In the genomic region with DNA sequence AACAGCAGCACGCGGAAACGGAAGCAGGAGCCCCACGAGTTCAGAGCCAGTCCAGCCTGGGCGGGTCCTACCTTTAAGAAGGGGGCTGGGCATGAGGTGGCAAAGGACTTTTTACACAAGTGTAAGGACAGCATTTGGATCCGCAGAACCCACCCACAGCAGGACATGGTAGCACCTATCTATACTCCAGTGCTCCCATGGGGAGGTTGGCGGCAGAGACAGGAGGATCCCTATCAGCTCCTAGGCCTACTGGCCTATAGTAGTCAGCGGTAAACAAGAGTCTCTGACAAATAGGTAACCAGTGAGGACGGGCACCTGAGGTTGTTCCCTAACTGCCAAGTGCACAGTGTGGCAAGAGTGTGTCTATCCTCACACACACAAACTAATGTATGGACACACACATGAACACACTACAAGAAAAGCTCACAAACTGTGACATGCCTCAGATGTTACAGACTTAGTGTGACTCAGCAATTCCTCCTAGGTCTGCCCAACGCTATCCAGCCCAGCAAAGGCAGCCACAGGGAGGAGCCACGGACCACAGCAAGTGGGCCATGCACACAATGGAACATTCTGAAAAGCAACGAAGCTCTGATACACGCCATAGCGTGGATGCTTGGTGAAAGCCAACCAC, we compare ENCODE assay signal across 13 mouse cellular contexts. TPM values are rescaled to one million over a fixed set of nuclear protein-coding genes. Genes with fewer than 3 reads are reported as not detected.
DNase-seq lines count a peak whose midpoint lies in the region; ATAC-seq and TF ChIP-seq lines count a peak whose summit lies in the region.
"Had no signal": no experiment of that assay in that cellular context is flagged by ENCODE, and none has a peak within 500 bp of the region (broad histone marks: within the 10 kb centered on the region; RNA-seq: fewer than 3 reads in every experiment).

No protein-coding gene starts in this region.

- DNase-seq in kidney, adult 2 months: no peak
- no peak for DNase-seq in kidney, postnatal 4 days
- no peak for DNase-seq in ES-E14 (ENCODE audit: low read depth, low spot score)
- no peak for DNase-seq in urinary bladder, postnatal 36 days (ENCODE audit: low spot score in 2 of 2)
- DNase-seq in layer of hippocampus, adult 18-20 months (ENCODE audit: low spot score in 2 of 2): no peak
- no peak for DNase-seq in hindbrain, embryonic 14.5 days (ENCODE audit: low spot score)
- DNase-seq: cerebellum, adult 2 months; lung, embryonic 14.5 days had no signal

- H3K4me1 ChIP-seq in kidney, adult 2 months (ENCODE audit: control insufficient read depth, insufficient read depth, low read length): no peaks in the 10 kb centered on the region
- peaks cover 4 to 9% of the 10 kb centered on the region in 2 experiments; a peak in 1 of 4 replicates for H3K4me1 ChIP-seq in ES-E14 (ENCODE audit: control insufficient read depth in 2 of 2, insufficient read depth in 2 of 2, low read length in 2 of 2, poor library complexity in 1 of 2)
- no peaks in the 10 kb centered on the region for H3K4me1 ChIP-seq in embryonic fibroblast, embryonic 13.5 days (ENCODE audit: control insufficient read depth, insufficient read depth, low read length)
- no peaks in the 10 kb centered on the region for H3K4me1 ChIP-seq in hindbrain, embryonic 14.5 days (replicated peaks; ENCODE audit: control insufficient read depth, insufficient read depth, low read length)
- H3K4me1 ChIP-seq: forebrain, embryonic 12.5 days had no signal

- ATAC-seq in megakaryocyte, adult 5-6 weeks (ENCODE audit: poor library complexity, severe bottlenecking): peak; percentile 63
- no peak for ATAC-seq in hindbrain, embryonic 14.5 days (ENCODE audit: low FRiP score)

- H3K36me3 ChIP-seq in kidney, adult 2 months (ENCODE audit: control insufficient read depth, insufficient read depth, low read length): peaks cover 1% of the 10 kb centered on the region; the same call in 1 of the 2 replicates
- peaks cover 62% of the 10 kb centered on the region for H3K36me3 ChIP-seq in ES-E14 (ENCODE audit: control insufficient read depth, insufficient read depth, low read length, poor library complexity, severe bottlenecking)
- H3K36me3 ChIP-seq in hindbrain, embryonic 14.5 days (replicated peaks; ENCODE audit: control insufficient read depth, insufficient read depth): peaks cover 92% of the 10 kb centered on the region

- WGBS in kidney, adult 2 months: 81% methylated on average over 14 of the region's 14 CpGs
- 87% methylated on average over 14 of the region's 14 CpGs for WGBS in hindbrain, embryonic 14.5 days

- no peaks in the 10 kb centered on the region for H3K27me3 ChIP-seq in kidney, adult 2 months (replicated peaks; ENCODE audit: control insufficient read depth, insufficient read depth, low read length)
- no peaks in the 10 kb centered on the region for H3K27me3 ChIP-seq in hindbrain, embryonic 14.5 days (ENCODE audit: control insufficient read depth, insufficient read depth, low read length)
- H3K27me3 ChIP-seq: forebrain, embryonic 12.5 days had no signal

- in situ Hi-C loops in ES-E14 (cut with MboI; ENCODE audit: low sequenced_read_pairs in 2 of 2, unreplicated experiment in 2 of 2): no loop called here

- peak; percentile 23; the same call in 1 of the 2 replicates for TF ChIP-seq CTCF in kidney, adult 2 months (conservative IDR thresholded peaks at IDR 0.05; ENCODE audit: insufficient read depth, insufficient read length, low read depth, low read length)
- TF ChIP-seq CTCF in embryonic fibroblast, embryonic 13.5 days (IDR thresholded peaks at IDR 0.05; ENCODE audit: borderline replicate concordance, insufficient read depth, low read length): peak; percentile 33; the same call in 1 of the 2 replicates

- H3K9me3 ChIP-seq in ES-E14 (ENCODE audit: control insufficient read depth, insufficient read depth, low read depth, low read length): no peaks in the 10 kb centered on the region
- H3K9me3 ChIP-seq in hindbrain, embryonic 14.5 days (ENCODE audit: control insufficient read depth, low read length): no peaks in the 10 kb centered on the region
- H3K9me3 ChIP-seq: forebrain, embryonic 12.5 days had no signal

- H3K9ac ChIP-seq in ES-E14 (ENCODE audit: insufficient read depth, low read depth, low read length, poor library complexity, severe bottlenecking): peak overlapping the region; percentile 41; the same call in 1 of the 2 replicates
- no peak overlapping the region for H3K9ac ChIP-seq in hindbrain, embryonic 14.5 days
- H3K9ac ChIP-seq: forebrain, embryonic 12.5 days; lung, embryonic 14.5 days had no signal

- no peak overlapping the region for H3K27ac ChIP-seq in kidney, adult 2 months (ENCODE audit: insufficient read depth, low read depth, low read length)
- H3K27ac ChIP-seq in ES-E14 (ENCODE audit: insufficient read depth, low read depth, low read length, poor library complexity, severe bottlenecking): peak overlapping the region; percentile 38; the same call in 1 of the 2 replicates
- H3K27ac ChIP-seq in embryonic fibroblast, embryonic 13.5 days (ENCODE audit: insufficient read depth, low read length): no peak overlapping the region
- no peak overlapping the region for H3K27ac ChIP-seq in hindbrain, embryonic 14.5 days
- H3K27ac ChIP-seq: forebrain, embryonic 12.5 days had no signal

- H3K4me2 ChIP-seq in hindbrain, embryonic 14.5 days (replicated peaks): no peak overlapping the region
- H3K4me2 ChIP-seq: forebrain, embryonic 12.5 days; lung, embryonic 14.5 days had no signal

- TF ChIP-seq POLR2A in kidney, adult 2 months (IDR thresholded peaks at IDR 0.05; ENCODE audit: low read depth, low read length): no peak
- TF ChIP-seq POLR2A in embryonic fibroblast, embryonic 13.5 days (IDR thresholded peaks at IDR 0.05; ENCODE audit: low read depth, low read length): no peak

- H3K4me3 ChIP-seq in kidney, adult 2 months (ENCODE audit: insufficient read depth, low read depth, low read length): no peak overlapping the region
- H3K4me3 ChIP-seq in ES-E14 (ENCODE audit: insufficient read depth in 1 of 2, low read depth in 1 of 2, low read length in 2 of 2, poor library complexity in 1 of 2, severe bottlenecking in 1 of 2): no peak overlapping the region
- H3K4me3 ChIP-seq in embryonic fibroblast, embryonic 13.5 days (ENCODE audit: insufficient read depth, low read length): no peak overlapping the region
- no peak overlapping the region for H3K4me3 ChIP-seq in hindbrain, embryonic 14.5 days (replicated peaks; ENCODE audit: low read length)
- H3K4me3 ChIP-seq: forebrain, embryonic 12.5 days; myocyte had no signal

TF ChIP-seq in ES-E14, 5 proteins besides CTCF, POLR2A, EP300 and RAD21:
- no peak for TF ChIP-seq CHD2 (IDR thresholded peaks at IDR 0.05; ENCODE audit: low read depth, low read length)
- no peak for TF ChIP-seq ZC3H11A (IDR thresholded peaks at IDR 0.05; ENCODE audit: borderline replicate concordance, low read depth, low read length)
- TF ChIP-seq MAFK (IDR thresholded peaks at IDR 0.05; ENCODE audit: insufficient read depth, low read depth, low read length): peak; percentile 78
- TF ChIP-seq ZNF384 (IDR thresholded peaks at IDR 0.05; ENCODE audit: low read depth, low read length): no peak
- TF ChIP-seq HCFC1 (IDR thresholded peaks at IDR 0.05; ENCODE audit: borderline replicate concordance, insufficient read depth, low read length): no peak

RNA-seq across cellular contexts. Expression of a gene that starts 14.8 kb away (rescaled TPM):
- polyA plus RNA-seq in kidney, adult 2 months (2012; rRNA removed): 152 and 174 TPM in 2 replicates
- 93.0 and 118 TPM in 2 replicates for total RNA-seq in ES-E14 (2012; rRNA removed)
- polyA plus RNA-seq in embryonic fibroblast, embryonic 13.5 days (2011; ENCODE audit: insufficient read length, low read depth, missing spikeins): 75.0 and 83.8 TPM in 2 replicates
- total RNA-seq in megakaryocyte, adult 5-6 weeks (2015): 60.9 and 78.2 TPM in 2 replicates
- total RNA-seq in megakaryocyte, adult 5-6 weeks (2017): 25.5 and 32.4 TPM in 2 replicates
- 100 to 1,000 TPM; 182 to 189 TPM for total RNA-seq in layer of hippocampus, adult 18-20 months (2021)
- polyA plus RNA-seq in hindbrain, embryonic 14.5 days (2014; fragmentation: Nextera tagmentation; extraction: Ambion mirVana): 74.7 and 76.7 TPM in 2 replicates

RNA-seq across cellular contexts. Expression of a gene that starts 14.8 kb away (rescaled TPM):
- 13.6 and 15.8 TPM in 2 replicates for polyA plus RNA-seq in kidney, adult 2 months (2012; rRNA removed)
- 39.4 and 43.0 TPM in 2 replicates for total RNA-seq in ES-E14 (2012; rRNA removed)
- 8.7 and 11.1 TPM in 2 replicates for polyA plus RNA-seq in embryonic fibroblast, embryonic 13.5 days (2011; ENCODE audit: insufficient read length, low read depth, missing spikeins)
- 0.50 and 2.1 TPM in 2 replicates for total RNA-seq in megakaryocyte, adult 5-6 weeks (2015)
- 3.4 and 4.7 TPM in 2 replicates for total RNA-seq in megakaryocyte, adult 5-6 weeks (2017)
- 1 to 10 TPM; 4.9 to 6.1 TPM for total RNA-seq in layer of hippocampus, adult 18-20 months (2021)
- 7.8 and 8.2 TPM in 2 replicates for polyA plus RNA-seq in hindbrain, embryonic 14.5 days (2014; fragmentation: Nextera tagmentation; extraction: Ambion mirVana)

RNA-seq across cellular contexts. Expression of a gene that starts 32.4 kb away (rescaled TPM):
- 111 and 123 TPM in 2 replicates for polyA plus RNA-seq in kidney, adult 2 months (2012; rRNA removed)
- total RNA-seq in ES-E14 (2012; rRNA removed): 11.4 and 22.7 TPM in 2 replicates
- polyA plus RNA-seq in embryonic fibroblast, embryonic 13.5 days (2011; ENCODE audit: insufficient read length, low read depth, missing spikeins): 24.2 and 25.9 TPM in 2 replicates
- total RNA-seq in megakaryocyte, adult 5-6 weeks (2015): 0.30 and 1.4 TPM in 2 replicates
- total RNA-seq in megakaryocyte, adult 5-6 weeks (2017): 1.1 and 1.5 TPM in 2 replicates
- 10 to 100 TPM; 39.7 to 41.0 TPM for total RNA-seq in layer of hippocampus, adult 18-20 months (2021)
- polyA plus RNA-seq in hindbrain, embryonic 14.5 days (2014; fragmentation: Nextera tagmentation; extraction: Ambion mirVana): 53.5 and 56.9 TPM in 2 replicates

RNA-seq across cellular contexts. Expression of a gene that starts 40.6 kb away (rescaled TPM):
- not detected in 2 replicates for polyA plus RNA-seq in kidney, adult 2 months (2012; rRNA removed)
- total RNA-seq in ES-E14 (2012; rRNA removed): 3.0 and 6.0 TPM in 2 replicates
- polyA plus RNA-seq in embryonic fibroblast, embryonic 13.5 days (2011; ENCODE audit: insufficient read length, low read depth, missing spikeins): not detected in 2 replicates
- total RNA-seq in megakaryocyte, adult 5-6 weeks (2015): not detected in 2 replicates
- total RNA-seq in megakaryocyte, adult 5-6 weeks (2017): not detected in 2 replicates
- total RNA-seq in layer of hippocampus, adult 18-20 months (2021): 1 to 10 TPM; 1.3 to 2.0 TPM
- polyA plus RNA-seq in hindbrain, embryonic 14.5 days (2014; fragmentation: Nextera tagmentation; extraction: Ambion mirVana): 0.83 TPM in 1 of 2 replicates, not detected in the other
- polyA plus RNA-seq: cerebellum, adult 2 months; forebrain, embryonic 12.5 days; heart, postnatal 0 days; myocyte had no signal

RNA-seq across cellular contexts. Expression of a gene that starts 51.8 kb away (rescaled TPM):
- 44.3 and 57.6 TPM in 2 replicates for polyA plus RNA-seq in kidney, adult 2 months (2012; rRNA removed)
- total RNA-seq in ES-E14 (2012; rRNA removed): 39.7 and 55.9 TPM in 2 replicates
- polyA plus RNA-seq in embryonic fibroblast, embryonic 13.5 days (2011; ENCODE audit: insufficient read length, low read depth, missing spikeins): 21.6 and 22.2 TPM in 2 replicates
- 18.1 and 19.2 TPM in 2 replicates for total RNA-seq in megakaryocyte, adult 5-6 weeks (2015)
- total RNA-seq in megakaryocyte, adult 5-6 weeks (2017): 12.7 and 17.8 TPM in 2 replicates
- 10 to 100 TPM; 39.6 to 42.8 TPM for total RNA-seq in layer of hippocampus, adult 18-20 months (2021)
- 22.8 and 25.6 TPM in 2 replicates for polyA plus RNA-seq in hindbrain, embryonic 14.5 days (2014; fragmentation: Nextera tagmentation; extraction: Ambion mirVana)
